Mouse (Mus musculus) heart, adult 8-10 months (tissue): ENCODE measurements at regions not wholly inside any gene's neighbourhood (a gene's known extent, or its start where the extent isn't known, plus 50 kb on each side); places are given as distances from the start of the nearest gene placed in this dataset.
A peak's percentile ranks its signal among the peaks of the same experiment; 100 is the strongest.

ENCODE experiments used
- DNase-seq: peaks from one replicate; pipeline ENCODE4 v3.0.0; 2022; ENCODE audit warnings: low spot score

- no peak for DNase-seq
These were observed 56.9 kb downstream of the Dmrt2 start for GRCm38 (mm10) chr19:25729103-25729502.

DNA sequence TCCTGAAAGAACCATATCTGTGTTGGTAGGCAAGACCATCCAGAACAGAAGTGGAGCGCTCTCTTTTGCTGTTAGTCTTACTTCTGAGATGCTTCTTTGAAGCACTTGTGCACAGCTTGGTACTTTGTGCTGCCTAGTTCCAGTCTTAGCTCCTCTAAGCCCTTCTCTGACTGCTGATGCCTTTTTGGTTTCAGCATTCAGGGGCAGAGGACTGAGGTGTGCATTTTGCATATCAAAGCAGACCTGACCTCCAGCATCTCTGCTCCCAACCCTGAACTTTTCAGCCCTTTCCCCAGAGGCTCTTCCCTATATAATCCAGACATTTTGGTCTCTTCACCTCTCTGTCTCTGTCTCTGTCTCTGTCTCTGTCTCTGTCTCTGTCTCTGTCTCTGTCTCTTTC is 57.4 kb downstream of the Dmrt2 start:
- no peak for DNase-seq

DNA sequence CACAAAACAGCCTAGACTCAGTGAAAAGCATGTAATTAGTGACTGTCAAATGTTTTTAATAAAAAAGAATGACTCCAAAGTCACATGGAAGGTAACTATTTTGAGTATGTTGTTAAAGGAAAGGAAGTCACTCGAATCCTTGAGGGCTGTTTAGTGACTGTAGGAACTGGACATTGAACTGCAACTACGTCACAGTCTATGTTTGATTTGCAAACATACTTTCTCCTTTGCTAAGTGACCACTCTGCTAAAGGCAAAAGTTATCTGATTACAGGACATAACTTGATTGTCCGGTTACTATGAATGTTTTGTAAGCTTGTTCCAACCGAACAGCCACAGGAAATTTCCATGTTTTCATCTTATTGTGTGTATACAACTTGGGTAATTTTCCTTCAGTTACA is 106.2 kb downstream of the Dmrt2 start:
- DNase-seq, result no peak

DNA sequence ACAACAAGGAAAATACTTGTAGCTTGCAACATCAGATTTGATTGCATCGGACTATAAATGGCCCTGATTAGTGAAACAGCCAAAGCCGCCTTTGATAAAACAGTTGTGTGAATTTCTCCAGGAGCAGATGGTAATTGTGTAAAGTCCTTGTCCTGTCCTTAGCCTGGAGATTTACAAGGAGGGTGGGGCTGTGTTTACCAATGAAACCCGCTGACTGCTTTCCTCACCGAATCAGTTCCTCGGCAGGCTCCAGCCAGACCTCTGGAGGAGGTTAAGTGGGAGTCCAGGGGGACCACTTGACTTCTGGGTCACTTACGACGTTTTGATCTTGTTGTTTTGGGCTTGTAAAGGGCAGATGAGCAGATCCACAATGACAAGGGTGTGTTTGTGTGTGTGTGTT is 107.1 kb downstream of the Dmrt2 start:
- DNase-seq, result no peak

- no peak for DNase-seq
These were observed 109.1 kb downstream of the Dmrt2 start for GRCm38 (mm10) chr19:25781314-25781713.

DNA sequence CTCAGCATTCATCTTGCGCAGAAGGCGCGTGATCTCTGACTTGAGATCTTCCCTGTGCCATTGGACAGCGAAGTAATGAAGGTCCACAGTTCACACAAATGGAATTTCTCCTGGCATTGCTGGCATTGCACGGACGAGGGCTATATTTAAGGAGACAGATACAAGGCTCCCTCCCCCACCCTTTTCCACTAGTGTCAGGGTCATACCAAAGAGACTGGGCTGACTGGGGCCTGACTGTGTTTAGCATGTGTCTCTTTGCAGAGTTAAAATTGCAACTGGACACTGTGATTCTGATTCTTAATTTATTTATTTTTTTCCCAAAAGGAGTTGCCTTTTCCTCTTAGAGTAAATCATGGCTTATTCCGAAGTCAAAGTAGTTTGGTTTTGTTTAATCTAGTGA is 130.5 kb downstream of the Dmrt2 start:
- no peak for DNase-seq

DNA sequence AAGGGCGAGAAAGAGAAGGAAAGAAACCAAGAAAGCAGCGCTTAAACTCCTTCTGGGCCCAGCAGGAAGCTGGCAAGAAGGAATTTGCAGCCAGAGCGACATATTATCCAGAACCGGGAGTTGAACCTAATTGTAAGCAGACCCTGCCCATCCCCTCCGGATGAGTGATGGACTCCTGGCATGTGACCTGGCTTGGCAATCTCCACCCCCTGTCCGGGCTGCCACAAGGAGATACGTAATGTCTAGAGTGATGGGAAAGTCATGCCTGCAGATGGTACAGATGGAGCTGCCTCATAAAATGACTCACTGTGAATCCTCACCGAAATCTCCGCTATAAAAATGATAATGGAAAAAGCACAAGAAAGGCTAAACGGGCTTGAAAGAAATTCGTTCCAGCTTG is 133.1 kb downstream of the Dmrt2 start:
- DNase-seq, result no peak

- DNase-seq, result no peak
These were observed 141.4 kb downstream of the Dmrt2 start for GRCm38 (mm10) chr19:25813651-25814050.

- DNase-seq, result no peak
These were observed 172.9 kb downstream of the Dmrt2 start for GRCm38 (mm10) chr19:25845158-25845557.

DNA sequence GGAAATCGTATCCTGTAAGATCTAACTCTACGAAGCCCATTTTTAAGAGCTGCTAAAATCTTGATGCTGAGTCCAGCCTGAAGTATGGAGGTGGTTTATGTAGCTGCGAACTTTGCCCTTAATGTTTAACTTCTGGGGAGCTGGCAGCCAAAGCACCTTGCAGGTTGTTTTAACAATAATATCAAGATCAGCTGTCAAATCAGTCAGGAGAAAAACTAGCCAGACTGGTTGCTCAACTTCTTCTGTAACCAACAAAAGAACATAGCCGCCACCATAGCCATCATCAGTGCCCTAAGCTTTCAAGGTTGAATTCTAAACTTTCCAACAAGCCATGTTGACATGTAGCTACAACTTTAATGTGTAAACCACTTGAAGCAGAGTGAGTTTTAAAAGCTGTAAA is 184.1 kb downstream of the Dmrt2 start:
- no peak for DNase-seq

GRCm38 (mm10) chr19:25863312-25863711 is 191.1 kb downstream of the Dmrt2 start:
- DNase-seq, result no peak

- DNase-seq, result no peak
These were observed 234.5 kb downstream of the Dmrt2 start for GRCm38 (mm10) chr19:25906721-25907120.

GRCm38 (mm10) chr19:25922052-25922451 is 249.8 kb downstream of the Dmrt2 start:
- DNase-seq, result no peak

DNA sequence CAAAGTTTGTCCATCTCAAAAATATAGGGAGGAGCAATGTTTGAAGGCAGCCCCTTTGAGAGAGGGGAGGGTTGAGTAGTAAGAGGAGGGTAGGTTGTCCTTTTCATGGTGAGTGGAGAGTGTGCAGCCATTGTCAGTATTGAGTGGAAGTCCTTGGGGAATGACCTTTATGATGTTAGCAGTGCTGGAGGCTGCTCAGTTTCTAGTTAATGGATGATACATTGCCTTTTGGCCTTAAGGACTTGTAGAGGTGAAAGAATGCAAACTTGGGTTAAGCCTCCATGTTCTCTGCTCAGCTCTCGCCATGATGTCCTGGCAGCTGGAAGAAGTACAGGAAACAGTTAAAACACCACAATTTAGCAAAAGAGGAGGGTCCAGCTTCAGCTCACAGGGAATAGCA is 250.6 kb downstream of the Dmrt2 start:
- DNase-seq, result no peak

- no peak for DNase-seq
These were observed 251.6 kb downstream of the Dmrt2 start for GRCm38 (mm10) chr19:25923727-25924384.

DNA sequence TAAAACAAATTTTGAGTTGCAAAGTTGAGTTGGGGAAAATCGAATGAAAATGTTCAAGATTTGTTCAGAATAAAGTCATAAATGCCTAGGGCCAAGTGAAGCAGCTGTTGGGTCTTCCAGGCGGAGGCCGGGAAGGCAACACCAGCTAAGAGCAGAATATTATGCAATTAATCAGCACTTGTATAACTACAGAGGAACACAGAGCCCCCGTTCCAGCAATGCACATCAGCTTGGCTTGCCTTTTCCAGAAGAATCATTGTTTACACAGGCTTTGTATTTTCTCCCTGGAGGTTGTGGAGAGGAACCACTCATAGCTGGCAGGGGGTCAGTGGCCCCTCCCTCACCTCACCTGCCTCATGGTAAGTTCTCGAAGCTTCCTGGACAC is 252.2 kb downstream of the Dmrt2 start:
- peak; percentile 7 for DNase-seq

DNA sequence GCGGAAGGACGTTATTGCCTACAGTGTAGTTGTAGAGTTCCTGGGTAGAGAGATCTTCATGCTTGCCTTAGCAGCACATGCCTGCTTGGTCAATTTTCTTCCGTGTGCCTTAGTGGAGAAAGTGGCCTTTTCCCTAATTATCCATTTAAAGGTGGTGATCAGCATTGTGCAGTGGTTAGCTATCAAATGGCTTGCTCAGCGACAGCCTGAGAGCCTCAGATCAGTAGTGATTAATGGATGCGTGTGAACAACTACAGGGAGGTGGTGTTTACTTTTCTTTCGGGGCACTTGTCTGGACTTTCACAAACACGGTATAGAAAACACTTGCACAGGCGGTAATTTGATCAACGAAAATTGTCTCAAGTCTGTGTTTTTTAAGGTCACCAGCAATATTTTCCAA is 255.0 kb downstream of the Dmrt2 start:
- DNase-seq, result no peak

GRCm38 (mm10) chr19:25937343-25937742 is 265.1 kb downstream of the Dmrt2 start:
- no peak for DNase-seq

GRCm38 (mm10) chr19:25971210-25971609 is 299.0 kb downstream of the Dmrt2 start:
- DNase-seq, result no peak

DNA sequence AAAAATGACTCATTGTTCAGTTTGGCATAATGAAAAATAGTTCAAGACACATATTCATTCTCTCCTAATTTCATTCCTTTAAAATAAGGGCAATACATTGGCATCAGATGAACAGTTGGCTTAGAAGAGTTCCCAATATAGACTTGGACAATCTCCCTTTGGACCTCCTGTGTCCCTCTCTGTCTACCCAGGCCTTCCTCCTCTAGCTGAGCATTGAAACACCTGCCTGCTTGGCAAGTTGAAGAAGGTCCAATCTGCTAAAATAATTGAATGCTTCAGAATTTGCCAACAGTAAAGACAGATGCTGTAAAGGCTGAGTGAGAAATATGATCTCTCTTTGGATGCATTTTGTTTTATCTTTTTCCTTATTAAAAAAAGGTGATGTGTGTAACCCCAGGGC is 303.0 kb downstream of the Dmrt2 start:
- no peak for DNase-seq

DNA sequence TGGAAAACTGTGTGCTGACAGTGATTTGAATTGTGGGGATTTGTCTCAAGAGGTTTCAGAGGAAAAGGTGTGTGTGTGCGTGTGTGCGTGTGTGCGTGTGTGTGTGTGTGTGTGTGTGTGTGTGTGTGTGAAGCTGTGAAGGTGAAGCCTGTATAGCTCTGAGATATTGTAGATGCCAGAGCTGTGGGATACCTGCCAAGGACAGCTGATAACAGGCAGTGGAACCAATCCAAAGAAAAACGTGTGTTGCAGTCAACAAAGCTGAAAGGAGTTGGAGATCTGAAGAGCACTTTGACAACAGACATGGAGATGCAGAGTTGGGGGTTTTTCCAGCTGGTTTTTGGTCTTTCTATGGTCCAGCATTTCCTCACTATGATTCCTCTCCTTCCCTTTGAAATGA is 308.1 kb downstream of the Dmrt2 start:
- no peak for DNase-seq

GRCm38 (mm10) chr19:26014620-26015180 is 342.5 kb downstream of the Dmrt2 start:
- DNase-seq, result no peak

- DNase-seq, result no peak
These were observed 348.9 kb downstream of the Dmrt2 start for GRCm38 (mm10) chr19:26021141-26021540.

DNA sequence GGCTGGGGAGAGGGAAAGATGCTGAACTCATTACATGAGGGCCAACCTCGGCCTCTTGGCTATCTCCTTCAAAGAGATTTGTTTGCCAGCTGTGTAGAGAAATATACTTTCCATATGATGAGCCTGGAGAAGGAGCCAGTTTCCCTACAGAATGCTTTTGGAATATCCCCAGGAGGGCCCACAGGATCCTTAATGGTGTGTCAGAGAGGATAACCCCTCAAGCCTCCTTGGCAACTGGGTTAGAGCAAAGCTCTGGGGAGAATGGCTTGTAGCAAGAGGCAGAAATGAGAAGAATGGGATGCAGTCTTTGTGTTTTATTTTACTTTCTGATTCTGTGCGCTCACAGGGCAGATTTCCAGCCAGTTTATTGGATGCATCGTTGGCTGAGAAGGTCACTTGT is 353.9 kb downstream of the Dmrt2 start:
- DNase-seq, result no peak
